19 mouse cellular contexts compared by ENCODE assay signal in genomic region chr11:4881087-4881486, GRCm38 (mm10).
"Had no signal": no experiment of that assay in that cellular context is flagged by ENCODE, and none has a peak within 500 bp of the region (broad histone marks: within the 10 kb centered on the region; RNA-seq: fewer than 3 reads in every experiment).

No protein-coding gene starts in this region.

- H3K4me3 ChIP-seq: midbrain, embryonic 10.5 days; midbrain, embryonic 12.5 days; myocyte; neural tube, embryonic 13.5 days; neural tube, embryonic 15.5 days had no signal

- H3K4me2 ChIP-seq: lung, embryonic 14.5 days; midbrain, embryonic 12.5 days; neural tube, embryonic 13.5 days; neural tube, embryonic 15.5 days had no signal

- DNase-seq: lung, adult 18-20 months; lung, embryonic 14.5 days; lung, postnatal 10 days; lung, postnatal 4 days; midbrain, embryonic 14.5 days; retina, postnatal 1 day; right cerebral cortex, adult 18-20 months; right cerebral cortex, postnatal 25 days; right cerebral cortex, postnatal 4 days; spleen, adult 18-20 months; thymus, adult 18-20 months; thymus, postnatal 14 days; thymus, postnatal 36 days had no signal

- H3K27ac ChIP-seq: midbrain, embryonic 10.5 days; midbrain, embryonic 12.5 days; neural tube, embryonic 13.5 days; neural tube, embryonic 15.5 days had no signal

- H3K4me1 ChIP-seq: midbrain, embryonic 12.5 days; neural tube, embryonic 13.5 days had no signal

- ATAC-seq: midbrain, embryonic 16.5 days had no signal

- H3K9ac ChIP-seq: lung, embryonic 14.5 days; midbrain, embryonic 12.5 days; neural tube, embryonic 13.5 days; neural tube, embryonic 15.5 days had no signal

- H3K27me3 ChIP-seq: midbrain, embryonic 12.5 days; neural tube, embryonic 13.5 days; neural tube, embryonic 15.5 days had no signal

- H3K9me3 ChIP-seq: midbrain, embryonic 12.5 days; neural tube, embryonic 13.5 days; neural tube, embryonic 15.5 days had no signal
